Mouse (Mus musculus): ENCODE results near the gene Jazf1. TPM values are rescaled to one million over a fixed set of nuclear protein-coding genes. Genes with fewer than 3 reads are reported as not detected.

The Jazf1 gene
- polyA plus RNA-seq, 1 experiment from 2014 or later, result 3.3 TPM

GRCm38 (mm10) chr6:52819353-52819752 lies 249.1 kb downstream of the Jazf1 start:
- WGBS (ENCODE audit: insufficient replicate concordance), result 80% methylated on average over 8 of the region's 8 CpGs
- DNase-seq (no peak), ATAC-seq (no peak)
- Histone ChIP-seq H3K4me3 (ENCODE audit: low read depth, low read length) (no peak overlapping the region), H3K4me1 (ENCODE audit: insufficient read depth) (no peaks in the 10 kb centered on the region), H3K9ac (replicated peaks) (no peak overlapping the region), H3K4me2 (ENCODE audit: low read depth, low read length) (no peak overlapping the region), H3K9me3 (ENCODE audit: low read length) (no peaks in the 10 kb centered on the region), H3K36me3 (replicated peaks; ENCODE audit: insufficient read depth, low read length) (no peaks in the 10 kb centered on the region), H3K27me3 (ENCODE audit: insufficient read depth, low read length) (no peaks in the 10 kb centered on the region), H3K27ac (ENCODE audit: low read depth) (no peak overlapping the region)
- no peak for TF ChIP-seq CTCF (IDR thresholded peaks at IDR 0.05; ENCODE audit: low read depth)
- no peak for TF ChIP-seq EP300 (IDR thresholded peaks at IDR 0.05; ENCODE audit: low read depth)

GRCm38 (mm10) chr6:52818041-52818440 lies 250.4 kb downstream of the Jazf1 start:
- no peak for ATAC-seq
- no peak for TF ChIP-seq EP300 (IDR thresholded peaks at IDR 0.05; ENCODE audit: low read depth)
- TF ChIP-seq CTCF (IDR thresholded peaks at IDR 0.05; ENCODE audit: low read depth), result no peak
- DNase-seq, result no peak

GRCm38 (mm10) chr6:52817203-52817874 lies 251.1 kb downstream of the Jazf1 start:
- DNase-seq (no peak), ATAC-seq (no peak)

More at GRCm38 (mm10) chr6:52818041-52818440, 250.4 kb downstream of the Jazf1 start:
- Histone ChIP-seq H3K36me3 (replicated peaks; ENCODE audit: insufficient read depth, low read length) (no peaks in the 10 kb centered on the region), H3K4me1 (ENCODE audit: insufficient read depth) (no peaks in the 10 kb centered on the region), H3K4me3 (ENCODE audit: low read depth, low read length) (no peak overlapping the region), H3K4me2 (ENCODE audit: low read depth, low read length) (no peak overlapping the region), H3K9ac (replicated peaks) (no peak overlapping the region), H3K9me3 (ENCODE audit: low read length) (no peaks in the 10 kb centered on the region), H3K27me3 (ENCODE audit: insufficient read depth, low read length) (no peaks in the 10 kb centered on the region), H3K27ac (ENCODE audit: low read depth) (no peak overlapping the region)
- 70% methylated on average over 4 of the region's 4 CpGs for WGBS (ENCODE audit: insufficient replicate concordance)

GRCm38 (mm10) chr6:52805237-52805856 lies 263.1 kb downstream of the Jazf1 start:
- 91% methylated on average over 3 of the region's 3 CpGs for WGBS (ENCODE audit: insufficient replicate concordance)
- Histone ChIP-seq H3K27me3 (ENCODE audit: insufficient read depth, low read length) (no peaks in the 10 kb centered on the region), H3K9ac (replicated peaks) (no peak overlapping the region), H3K9me3 (ENCODE audit: low read length) (no peaks in the 10 kb centered on the region), H3K4me1 (ENCODE audit: insufficient read depth) (peaks cover 7% of the 10 kb centered on the region; the same call in 1 of the 2 replicates), H3K27ac (ENCODE audit: low read depth) (no peak overlapping the region), H3K4me3 (ENCODE audit: low read depth, low read length) (no peak overlapping the region), H3K36me3 (replicated peaks; ENCODE audit: insufficient read depth, low read length) (no peaks in the 10 kb centered on the region), H3K4me2 (ENCODE audit: low read depth, low read length) (no peak overlapping the region)
- TF ChIP-seq CTCF (IDR thresholded peaks at IDR 0.05; ENCODE audit: low read depth), result no peak
- no peak for TF ChIP-seq EP300 (IDR thresholded peaks at IDR 0.05; ENCODE audit: low read depth)
- DNase-seq, result no peak
- no peak for ATAC-seq

More at GRCm38 (mm10) chr6:52817203-52817874, 251.1 kb downstream of the Jazf1 start:
- 68% methylated on average over 10 of the region's 10 CpGs for WGBS (ENCODE audit: insufficient replicate concordance)
- Histone ChIP-seq H3K27me3 (ENCODE audit: insufficient read depth, low read length) (no peaks in the 10 kb centered on the region), H3K36me3 (replicated peaks; ENCODE audit: insufficient read depth, low read length) (no peaks in the 10 kb centered on the region), H3K9me3 (ENCODE audit: low read length) (no peaks in the 10 kb centered on the region), H3K4me3 (ENCODE audit: low read depth, low read length) (no peak overlapping the region), H3K27ac (ENCODE audit: low read depth) (no peak overlapping the region), H3K9ac (replicated peaks) (no peak overlapping the region), H3K4me2 (ENCODE audit: low read depth, low read length) (no peak overlapping the region), H3K4me1 (ENCODE audit: insufficient read depth) (no peaks in the 10 kb centered on the region)
- no peak for TF ChIP-seq CTCF (IDR thresholded peaks at IDR 0.05; ENCODE audit: low read depth)
- no peak for TF ChIP-seq EP300 (IDR thresholded peaks at IDR 0.05; ENCODE audit: low read depth)

GRCm38 (mm10) chr6:52802181-52802580 lies 266.2 kb downstream of the Jazf1 start:
- H3K4me3 ChIP-seq (ENCODE audit: low read depth, low read length), result no peak overlapping the region
- DNase-seq (peak; percentile 28), ATAC-seq (peak; percentile 59)
- TF ChIP-seq EP300 (IDR thresholded peaks at IDR 0.05; ENCODE audit: low read depth), result peak; percentile 76
- no peak for TF ChIP-seq CTCF (IDR thresholded peaks at IDR 0.05; ENCODE audit: low read depth)
- 0 out of 2 replicates have a peak overlapping the region, but pooled peaks have one; percentile 26 for H3K4me2 ChIP-seq (ENCODE audit: low read depth, low read length)
- H3K36me3 ChIP-seq (replicated peaks; ENCODE audit: insufficient read depth, low read length), result no peaks in the 10 kb centered on the region; the same call in 1 of the 2 replicates
- H3K4me1 ChIP-seq (ENCODE audit: insufficient read depth), result peaks cover 7% of the 10 kb centered on the region; the same call in 1 of the 2 replicates
- no peak overlapping the region for H3K9ac ChIP-seq (replicated peaks)
- H3K27ac ChIP-seq (ENCODE audit: low read depth), result peak overlapping the region; percentile 57
- no peaks in the 10 kb centered on the region for H3K9me3 ChIP-seq (ENCODE audit: low read length)
- WGBS (ENCODE audit: insufficient replicate concordance), result 38% methylated on average over 9 of the region's 9 CpGs
- H3K27me3 ChIP-seq (ENCODE audit: insufficient read depth, low read length), result no peaks in the 10 kb centered on the region

- WGBS (ENCODE audit: insufficient replicate concordance), result 61% methylated on average over 6 of the region's 6 CpGs
- no peak for DNase-seq
- no peaks in the 10 kb centered on the region for H3K9me3 ChIP-seq (ENCODE audit: low read length)
- no peak overlapping the region for H3K4me3 ChIP-seq (ENCODE audit: low read depth, low read length)
- H3K36me3 ChIP-seq (replicated peaks; ENCODE audit: insufficient read depth, low read length), result no peaks in the 10 kb centered on the region; the same call in 1 of the 2 replicates
- no peak overlapping the region for H3K9ac ChIP-seq (replicated peaks)
- no peaks in the 10 kb centered on the region for H3K27me3 ChIP-seq (ENCODE audit: insufficient read depth, low read length)
- H3K4me2 ChIP-seq (ENCODE audit: low read depth, low read length), result no peak overlapping the region
- no peak for ATAC-seq
- TF ChIP-seq EP300 (IDR thresholded peaks at IDR 0.05; ENCODE audit: low read depth) (no peak), CTCF (IDR thresholded peaks at IDR 0.05; ENCODE audit: low read depth) (peak; percentile 25; the same call in 1 of the 2 replicates)
- H3K4me1 ChIP-seq (ENCODE audit: insufficient read depth), result peaks cover 7% of the 10 kb centered on the region; the same call in 1 of the 2 replicates
- no peak overlapping the region for H3K27ac ChIP-seq (ENCODE audit: low read depth)
Measured at GRCm38 (mm10) chr6:52797252-52797800, 271.1 kb downstream of the Jazf1 start.

Data from liver, postnatal 0 days (tissue).